Mouse (Mus musculus): Measurements from ENCODE around the gene Clcf1. TPM values are rescaled to one million over a fixed set of nuclear protein-coding genes. Genes with fewer than 3 reads are reported as not detected.

The Clcf1 gene
- polyA plus RNA-seq (2014; fragmentation: Nextera tagmentation; extraction: Ambion mirVana), result 4.6 and 5.0 TPM in 2 replicates

DNA sequence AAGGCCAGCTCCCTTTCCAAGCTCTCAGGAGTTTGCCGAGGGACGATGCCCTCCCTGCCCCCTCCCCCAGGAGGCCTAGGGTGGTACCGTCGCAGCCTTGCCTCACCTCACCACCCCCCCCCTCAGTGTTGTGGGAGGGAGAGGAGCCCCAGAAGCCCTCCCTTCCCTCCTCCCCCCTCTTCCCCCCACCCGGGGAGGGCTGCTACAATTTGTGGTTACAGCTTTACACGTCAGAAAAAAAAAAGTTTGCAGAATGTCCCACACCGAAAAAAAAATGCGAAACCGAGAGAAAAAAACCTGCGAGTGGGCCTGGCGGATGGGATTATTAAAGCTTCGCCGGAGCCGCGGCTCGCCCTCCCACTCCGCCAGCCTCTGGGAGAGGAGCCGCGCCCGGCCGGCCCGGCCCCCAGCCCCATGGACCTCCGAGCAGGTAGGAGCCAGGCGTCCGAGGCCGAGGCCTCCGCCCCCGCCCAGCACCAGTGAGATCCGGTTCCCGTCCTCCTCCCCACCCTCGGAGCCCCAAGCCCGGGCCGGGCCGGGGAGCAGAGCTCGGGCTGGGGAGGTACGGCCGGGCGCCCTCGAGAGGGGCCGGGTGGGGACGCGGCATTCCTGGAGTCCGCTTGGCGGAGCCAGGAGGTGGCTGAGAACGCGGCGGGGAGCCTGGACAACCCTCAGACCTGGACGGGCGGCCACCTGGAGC, at the start of gene Clcf1, which contains the start of gene AC109138.7:
TSS of gene Clcf1 (plus strand) at position 168 of the 700 bp plus-strand sequence.
TSS of gene AC109138.7 (plus strand) at position 287 of the 700 bp plus-strand sequence.
- under 1% methylated on average over 43 of the region's 49 CpGs for WGBS
- Histone ChIP-seq H3K27me3 (ENCODE audit: control insufficient read depth, insufficient read depth, low read length) (peaks cover 2% of the 10 kb centered on the region; the same call in 1 of the 2 replicates), H3K9ac (replicated peaks; ENCODE audit: low read length) (peak within 1 kb of the TSS; percentile 95)

DNA sequence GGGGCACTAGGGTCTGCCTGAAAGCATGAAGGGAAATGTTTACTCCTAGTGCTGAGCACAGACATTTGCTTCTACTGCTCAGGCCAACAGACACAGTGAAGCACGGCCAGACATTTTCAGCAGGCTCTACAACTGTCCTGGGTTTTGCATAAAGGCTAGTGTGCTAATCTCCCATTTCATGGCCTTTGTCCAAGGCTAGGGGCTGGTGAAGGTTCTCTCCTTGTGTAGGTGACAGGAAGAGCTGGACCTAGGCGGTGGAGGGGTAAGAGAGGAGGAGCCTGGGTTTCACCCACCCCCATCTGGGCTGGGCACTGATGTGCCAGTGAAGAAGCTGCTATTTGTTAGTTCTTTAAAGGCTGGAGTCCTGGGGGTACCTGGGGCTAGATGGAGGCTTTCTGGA, 49.3 kb upstream of the Clcf1 start:
- Histone ChIP-seq H3K9me3 (replicated peaks; ENCODE audit: control insufficient read depth, low read length) (no peaks in the 10 kb centered on the region), H3K4me2 (ENCODE audit: low read depth, low read length) (no peak overlapping the region), H3K27ac (replicated peaks; ENCODE audit: low read depth, low read length) (no peak overlapping the region), H3K36me3 (replicated peaks; ENCODE audit: control insufficient read depth, insufficient read depth, low read depth, low read length) (no peaks in the 10 kb centered on the region), H3K4me1 (ENCODE audit: control insufficient read depth, insufficient read depth, low read length) (no peaks in the 10 kb centered on the region), H3K4me3 (ENCODE audit: low read depth, low read length) (no peak overlapping the region), H3K27me3 (ENCODE audit: control insufficient read depth, insufficient read depth, low read length) (no peaks in the 10 kb centered on the region), H3K9ac (replicated peaks; ENCODE audit: low read length) (no peak overlapping the region)
- 69% methylated on average over 2 of the region's 2 CpGs for WGBS
- DNase-seq (ENCODE audit: low spot score), result no peak
- no peak for ATAC-seq (replicated peaks; ENCODE audit: insufficient number of reproducible peaks, low FRiP score, low TSS enrichment, low read depth)

More for the DNA sequence above, at the start of gene Clcf1, which contains the start of gene AC109138.7:
- H3K4me2 ChIP-seq (ENCODE audit: low read depth, low read length), result peak within 1 kb of the TSS; percentile 97
- peak within 1 kb of the TSS; percentile 75 for H3K4me3 ChIP-seq (ENCODE audit: low read depth, low read length)
- H3K4me1 ChIP-seq (ENCODE audit: control insufficient read depth, insufficient read depth, low read length), result peaks cover 23% of the 10 kb centered on the region
- no peaks in the 10 kb centered on the region for H3K36me3 ChIP-seq (replicated peaks; ENCODE audit: control insufficient read depth, insufficient read depth, low read depth, low read length)
- peak within 1 kb of the TSS; percentile 78 for H3K27ac ChIP-seq (replicated peaks; ENCODE audit: low read depth, low read length)
- ATAC-seq (replicated peaks; ENCODE audit: insufficient number of reproducible peaks, low FRiP score, low TSS enrichment, low read depth), result peak; percentile 24; the same call in 1 of the 2 replicates
- no peaks in the 10 kb centered on the region for H3K9me3 ChIP-seq (replicated peaks; ENCODE audit: control insufficient read depth, low read length)
- peak; percentile 65 for DNase-seq (ENCODE audit: low spot score)

DNA sequence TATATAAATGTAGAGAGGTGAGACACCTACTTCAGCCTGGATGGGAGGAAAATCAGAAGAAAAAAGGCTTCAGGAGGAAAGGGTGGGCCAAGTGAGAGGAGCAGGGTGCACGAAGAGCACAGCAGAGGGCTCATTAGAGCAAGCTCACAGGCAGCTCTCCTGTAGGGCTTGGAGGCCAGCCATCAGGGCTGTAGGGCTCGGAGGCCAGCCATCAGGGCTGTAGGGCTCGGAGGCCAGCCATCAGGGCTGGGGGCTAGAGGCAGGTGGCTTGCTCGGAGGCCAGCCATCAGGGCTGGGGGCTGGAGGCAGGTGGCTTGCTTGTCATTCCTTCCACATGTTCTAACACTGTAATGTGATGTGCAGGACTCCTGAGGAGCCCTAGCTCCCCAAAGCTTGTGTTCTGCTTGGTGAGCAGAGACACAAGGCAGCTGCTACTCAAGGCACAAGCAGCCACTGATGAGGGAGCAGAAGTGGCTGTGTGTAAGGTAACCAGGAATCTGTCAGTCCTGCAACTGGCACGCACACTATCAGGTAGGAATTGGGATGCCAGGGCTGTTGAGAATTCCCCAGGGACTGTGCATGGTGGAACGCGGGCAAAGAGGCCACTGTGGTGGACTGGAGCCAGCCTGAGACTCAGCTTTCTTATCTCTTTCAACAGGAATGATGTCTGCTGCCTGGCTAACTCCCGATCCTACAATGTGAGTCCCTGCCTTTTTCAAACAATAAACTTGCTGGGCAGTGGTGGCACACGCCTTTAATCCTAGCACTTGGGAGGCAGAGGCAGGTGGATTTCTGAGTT, 47.2 kb upstream of the Clcf1 start:
- no peaks in the 10 kb centered on the region for H3K27me3 ChIP-seq (ENCODE audit: control insufficient read depth, insufficient read depth, low read length)
- no peak for ATAC-seq (replicated peaks; ENCODE audit: insufficient number of reproducible peaks, low FRiP score, low TSS enrichment, low read depth)
- no peaks in the 10 kb centered on the region for H3K9me3 ChIP-seq (replicated peaks; ENCODE audit: control insufficient read depth, low read length)
- no peak overlapping the region for H3K4me2 ChIP-seq (ENCODE audit: low read depth, low read length)
- H3K27ac ChIP-seq (replicated peaks; ENCODE audit: low read depth, low read length), result no peak overlapping the region
- H3K36me3 ChIP-seq (replicated peaks; ENCODE audit: control insufficient read depth, insufficient read depth, low read depth, low read length), result no peaks in the 10 kb centered on the region
- 81% methylated on average over 9 of the region's 9 CpGs for WGBS
- no peak overlapping the region for H3K9ac ChIP-seq (replicated peaks; ENCODE audit: low read length)
- DNase-seq (ENCODE audit: low spot score), result no peak
- H3K4me1 ChIP-seq (ENCODE audit: control insufficient read depth, insufficient read depth, low read length), result peaks cover 6% of the 10 kb centered on the region; the same call in 1 of the 2 replicates
- no peak overlapping the region for H3K4me3 ChIP-seq (ENCODE audit: low read depth, low read length)

DNA sequence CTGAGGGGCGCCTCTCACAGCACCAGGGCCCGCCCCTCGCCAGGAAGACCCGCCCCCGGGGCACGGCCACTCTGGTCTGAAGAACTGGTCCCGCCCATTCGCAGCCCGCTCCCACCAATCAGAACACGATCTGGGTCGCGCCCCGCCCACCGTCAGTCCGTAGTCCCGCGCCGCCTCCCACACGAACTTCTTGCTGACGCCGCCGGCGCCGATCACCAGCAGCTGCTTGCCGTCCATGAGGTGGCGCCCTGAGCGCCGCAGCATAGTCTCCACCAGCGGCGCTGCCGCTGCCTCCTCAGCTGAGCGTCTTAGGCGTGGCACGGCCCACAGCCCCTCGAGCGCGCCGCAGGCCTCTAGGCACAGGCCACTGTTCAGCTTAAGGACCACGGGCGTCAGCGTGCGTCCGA, 44.7 kb upstream of the Clcf1 start:
- under 1% methylated on average over 43 of the region's 43 CpGs for WGBS

DNA sequence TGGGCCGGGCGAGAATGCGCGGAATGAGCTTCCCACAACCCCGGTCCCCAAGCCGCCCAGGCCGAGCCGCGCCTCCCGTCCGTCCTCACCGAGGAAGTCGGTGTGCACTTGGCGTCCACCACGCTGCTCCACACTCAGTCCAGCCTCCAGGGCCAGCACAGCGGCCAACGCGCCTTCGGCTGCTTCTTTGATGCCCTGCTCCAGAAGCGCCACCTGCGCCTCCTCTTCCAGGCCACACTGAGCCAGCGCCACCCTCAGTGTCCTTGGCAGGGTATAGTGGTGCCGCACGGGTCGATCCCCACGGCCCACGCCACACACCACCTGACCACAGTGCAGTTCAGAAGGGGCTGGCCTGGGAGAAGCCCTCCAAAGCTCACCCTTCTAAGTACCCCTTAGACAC, 44.2 kb upstream of the Clcf1 start:
- peak overlapping the region; percentile 54 for H3K27ac ChIP-seq (replicated peaks; ENCODE audit: low read depth, low read length)
- WGBS, result 7% methylated on average over 27 of the region's 27 CpGs
- H3K9me3 ChIP-seq (replicated peaks; ENCODE audit: control insufficient read depth, low read length), result no peaks in the 10 kb centered on the region
- H3K4me3 ChIP-seq (ENCODE audit: low read depth, low read length), result peak overlapping the region; percentile 40
- no peak; the same call in 1 of the 2 replicates for ATAC-seq (replicated peaks; ENCODE audit: insufficient number of reproducible peaks, low FRiP score, low TSS enrichment, low read depth)
- H3K4me1 ChIP-seq (ENCODE audit: control insufficient read depth, insufficient read depth, low read length), result peaks cover 6% of the 10 kb centered on the region; the same call in 1 of the 2 replicates
- no peak for DNase-seq (ENCODE audit: low spot score)
- H3K9ac ChIP-seq (replicated peaks; ENCODE audit: low read length), result peak overlapping the region; percentile 72
- no peaks in the 10 kb centered on the region for H3K36me3 ChIP-seq (replicated peaks; ENCODE audit: control insufficient read depth, insufficient read depth, low read depth, low read length)
- H3K27me3 ChIP-seq (ENCODE audit: control insufficient read depth, insufficient read depth, low read length), result no peaks in the 10 kb centered on the region
- H3K4me2 ChIP-seq (ENCODE audit: low read depth, low read length), result peak overlapping the region; percentile 86

More for the DNA sequence above, 44.7 kb upstream of the Clcf1 start:
- Histone ChIP-seq H3K4me2 (ENCODE audit: low read depth, low read length) (peak overlapping the region; percentile 86), H3K4me1 (ENCODE audit: control insufficient read depth, insufficient read depth, low read length) (peaks cover 6% of the 10 kb centered on the region; the same call in 1 of the 2 replicates), H3K36me3 (replicated peaks; ENCODE audit: control insufficient read depth, insufficient read depth, low read depth, low read length) (no peaks in the 10 kb centered on the region), H3K27me3 (ENCODE audit: control insufficient read depth, insufficient read depth, low read length) (no peaks in the 10 kb centered on the region), H3K27ac (replicated peaks; ENCODE audit: low read depth, low read length) (peak overlapping the region; percentile 54), H3K9me3 (replicated peaks; ENCODE audit: control insufficient read depth, low read length) (no peaks in the 10 kb centered on the region), H3K9ac (replicated peaks; ENCODE audit: low read length) (peak overlapping the region; percentile 72), H3K4me3 (ENCODE audit: low read depth, low read length) (peak overlapping the region; percentile 40)
- DNase-seq (ENCODE audit: low spot score) (peak; percentile 100), ATAC-seq (replicated peaks; ENCODE audit: insufficient number of reproducible peaks, low FRiP score, low TSS enrichment, low read depth) (peak; percentile 93)

DNA sequence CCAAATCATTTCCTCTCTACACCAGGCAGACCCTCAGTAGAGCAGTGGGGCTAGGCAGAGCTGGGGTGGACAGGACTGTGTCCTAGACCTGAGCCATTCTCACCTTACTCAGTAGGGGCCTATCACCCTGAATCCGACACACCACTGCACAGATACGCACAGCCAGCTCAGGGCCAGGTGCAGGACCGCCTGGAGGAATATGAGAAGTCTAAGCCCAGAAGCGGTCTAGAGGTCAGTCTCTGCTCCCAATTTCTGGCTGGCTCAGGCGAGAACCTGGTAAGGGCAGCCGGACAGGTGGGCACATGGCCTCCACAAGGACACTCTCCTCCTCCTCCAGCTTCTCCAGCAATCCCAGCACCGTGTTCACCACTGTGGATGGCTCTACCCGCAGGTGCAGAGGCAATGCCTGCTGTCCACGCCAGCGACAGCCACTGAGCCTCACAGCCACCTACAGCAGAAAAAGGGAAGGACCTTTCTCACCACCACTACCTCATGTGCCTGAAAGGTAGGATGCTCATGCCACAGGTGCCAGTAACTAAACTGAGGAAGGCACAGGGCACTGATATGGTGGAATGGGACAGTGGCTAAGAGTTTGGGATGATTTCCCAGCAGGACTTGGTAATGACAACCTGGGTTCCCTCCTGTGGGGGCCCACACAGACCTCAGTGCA, 43.2 kb upstream of the Clcf1 start:
- Histone ChIP-seq H3K4me3 (ENCODE audit: low read depth, low read length) (no peak overlapping the region), H3K27me3 (ENCODE audit: control insufficient read depth, insufficient read depth, low read length) (no peaks in the 10 kb centered on the region), H3K27ac (replicated peaks; ENCODE audit: low read depth, low read length) (no peak overlapping the region), H3K4me1 (ENCODE audit: control insufficient read depth, insufficient read depth, low read length) (peaks cover 6% of the 10 kb centered on the region; the same call in 1 of the 2 replicates), H3K9ac (replicated peaks; ENCODE audit: low read length) (0 out of 2 replicates have a peak overlapping the region, but pooled peaks have one; percentile 15), H3K36me3 (replicated peaks; ENCODE audit: control insufficient read depth, insufficient read depth, low read depth, low read length) (no peaks in the 10 kb centered on the region), H3K9me3 (replicated peaks; ENCODE audit: control insufficient read depth, low read length) (no peaks in the 10 kb centered on the region), H3K4me2 (ENCODE audit: low read depth, low read length) (no peak overlapping the region)
- ATAC-seq (replicated peaks; ENCODE audit: insufficient number of reproducible peaks, low FRiP score, low TSS enrichment, low read depth) (no peak), DNase-seq (ENCODE audit: low spot score) (no peak)
- WGBS, result 83% methylated on average over 10 of the region's 10 CpGs

DNA sequence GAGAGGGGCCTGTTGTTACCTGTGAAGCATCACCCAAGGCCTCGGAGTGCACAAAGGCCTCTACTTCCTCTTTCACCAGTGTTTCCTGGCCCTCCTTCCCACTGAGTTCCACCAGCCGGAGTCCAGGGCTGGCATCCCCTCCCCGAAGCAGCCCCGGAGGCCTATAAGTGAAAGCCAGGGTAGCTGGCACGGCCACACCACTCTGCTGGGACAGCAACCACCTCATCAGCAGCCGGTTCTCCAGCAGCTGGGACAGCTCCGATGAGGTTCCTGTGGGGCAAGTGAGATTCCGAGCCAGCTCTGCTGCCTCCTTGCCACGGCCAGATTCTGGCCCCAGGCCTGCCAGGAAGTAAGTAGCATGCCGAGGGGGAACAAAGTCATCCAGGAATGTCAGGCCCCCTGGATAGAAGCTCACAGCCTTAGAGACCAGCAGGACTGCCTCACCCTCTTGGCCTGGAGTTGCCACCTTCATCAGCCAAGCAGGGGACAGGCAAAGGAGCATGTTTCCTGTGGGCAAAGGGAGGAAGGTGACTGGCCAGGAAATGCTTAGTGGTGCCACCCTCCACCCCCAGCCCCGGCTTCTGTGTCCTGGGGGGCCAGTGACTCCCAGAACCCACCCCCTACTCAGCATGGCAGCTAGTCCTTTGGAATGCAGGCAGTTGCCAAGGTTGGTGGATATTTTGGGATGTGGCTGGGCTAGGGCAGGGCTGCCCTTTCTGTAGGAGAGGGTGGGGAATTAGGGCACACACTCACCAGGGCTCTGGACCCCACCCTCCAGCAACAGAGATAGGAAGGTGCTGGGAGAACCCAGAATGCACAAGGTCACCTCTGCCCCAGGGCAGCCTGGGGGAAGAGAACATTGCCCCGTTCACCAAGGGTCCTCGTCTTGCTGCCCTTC, 42.4 kb upstream of the Clcf1 start:
- Histone ChIP-seq H3K4me2 (ENCODE audit: low read depth, low read length) (no peak overlapping the region), H3K9me3 (replicated peaks; ENCODE audit: control insufficient read depth, low read length) (no peaks in the 10 kb centered on the region), H3K36me3 (replicated peaks; ENCODE audit: control insufficient read depth, insufficient read depth, low read depth, low read length) (no peaks in the 10 kb centered on the region), H3K9ac (replicated peaks; ENCODE audit: low read length) (no peak overlapping the region), H3K27me3 (ENCODE audit: control insufficient read depth, insufficient read depth, low read length) (no peaks in the 10 kb centered on the region), H3K4me1 (ENCODE audit: control insufficient read depth, insufficient read depth, low read length) (peaks cover 6% of the 10 kb centered on the region; the same call in 1 of the 2 replicates), H3K27ac (replicated peaks; ENCODE audit: low read depth, low read length) (no peak overlapping the region), H3K4me3 (ENCODE audit: low read depth, low read length) (no peak overlapping the region)
- DNase-seq (ENCODE audit: low spot score) (no peak), ATAC-seq (replicated peaks; ENCODE audit: insufficient number of reproducible peaks, low FRiP score, low TSS enrichment, low read depth) (no peak)
- WGBS, result 61% methylated on average over 13 of the region's 13 CpGs

Measured in embryonic facial prominence, embryonic 11.5 days (tissue).